Mouse (Mus musculus) embryonic facial prominence, embryonic 10.5 days (tissue): Measurements from ENCODE around the gene Lpcat1. TPM values are rescaled to one million over a fixed set of nuclear protein-coding genes. Genes with fewer than 3 reads are reported as not detected.

Experiments used
- DNase-seq: peaks from one replicate; pipeline ENCODE4 v3.0.0-alpha.2; 2017; ENCODE audit warnings: low spot score
- H3K27ac ChIP-seq: fragments of 300-500 bp; sonication (generic); replicated peaks from 2 replicates; pipeline ENCODE4 v1.5.1; 2016; ENCODE audit warnings: mild to moderate bottlenecking
- H3K27me3 ChIP-seq: fragments of 300-500 bp; sonication (generic); replicated peaks from 2 replicates; pipeline ENCODE4 v1.6.1; 2016; ENCODE audit warnings: low read depth, mild to moderate bottlenecking; ENCODE audit not compliant: poor library complexity, severe bottlenecking
- H3K36me3 ChIP-seq: fragments of 300-500 bp; sonication (generic); replicated peaks from 2 replicates; pipeline ENCODE4 v1.6.1; 2016; ENCODE audit warnings: mild to moderate bottlenecking, moderate library complexity
- H3K4me1 ChIP-seq: fragments of 300-500 bp; sonication (generic); 2 replicates; pipeline ENCODE4 v1.6.1; 2016
- H3K4me3 ChIP-seq: fragments of 300-500 bp; sonication (generic); 2 replicates; pipeline ENCODE4 v1.5.1; 2016; ENCODE audit warnings: mild to moderate bottlenecking, moderate library complexity
- H3K9me3 ChIP-seq: fragments of 300-500 bp; sonication (generic); 2 replicates; pipeline ENCODE4 v1.6.1; 2016; ENCODE audit warnings: mild to moderate bottlenecking
- WGBS: fragments of 180-500 bp; shearing (Covaris S2); methylation state at CpG from one replicate; pipeline ENCODE4 v1.1.7; 2016; 5-methylcytosine and 5-hydroxymethylcytosine counted together
- polyA plus RNA-seq: library from polyadenylated mRNA; unstranded; fragments of >200 nt; fragmentation: Nextera tagmentation; extraction: Ambion mirVana; gene quantifications from 2 replicates; pipeline ENCODE4 v1.2.1, GENCODE M21; 2016

The Lpcat1 gene
- polyA plus RNA-seq, 1 experiment from 2014 or later = 59.4 TPM

DNA sequence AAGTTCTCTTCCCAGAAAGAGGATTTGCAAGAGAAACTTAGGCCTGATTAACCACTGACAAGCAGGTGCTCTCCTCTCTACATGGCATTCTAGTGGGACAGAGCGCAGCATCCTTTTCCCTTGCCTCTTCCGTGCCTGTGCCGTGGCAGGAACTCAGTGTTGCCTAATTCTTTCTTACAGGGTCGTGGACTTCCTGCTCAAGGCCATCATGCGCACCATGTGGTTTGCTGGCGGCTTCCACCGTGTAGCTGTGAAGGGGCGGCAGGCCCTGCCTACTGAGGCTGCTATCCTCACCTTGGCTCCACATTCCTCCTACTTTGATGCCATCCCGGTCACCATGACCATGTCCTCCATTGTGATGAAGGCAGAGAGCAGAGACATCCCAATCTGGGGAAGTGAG, 21.7 kb downstream of the Lpcat1 start:
- H3K9me3 ChIP-seq = peaks cover 5% of the 10 kb centered on the region; the same call in 1 of the 2 replicates
- 0 out of 2 replicates have a peak, but pooled peaks cover 5% of the 10 kb centered on the region for H3K4me1 ChIP-seq
- H3K36me3 ChIP-seq = peaks cover 97% of the 10 kb centered on the region
- 91% methylated on average over 9 of the region's 9 CpGs for WGBS
- H3K4me3 ChIP-seq = no peak overlapping the region
- H3K27me3 ChIP-seq = no peaks in the 10 kb centered on the region
- H3K27ac ChIP-seq = no peak overlapping the region
- no peak for DNase-seq

DNA sequence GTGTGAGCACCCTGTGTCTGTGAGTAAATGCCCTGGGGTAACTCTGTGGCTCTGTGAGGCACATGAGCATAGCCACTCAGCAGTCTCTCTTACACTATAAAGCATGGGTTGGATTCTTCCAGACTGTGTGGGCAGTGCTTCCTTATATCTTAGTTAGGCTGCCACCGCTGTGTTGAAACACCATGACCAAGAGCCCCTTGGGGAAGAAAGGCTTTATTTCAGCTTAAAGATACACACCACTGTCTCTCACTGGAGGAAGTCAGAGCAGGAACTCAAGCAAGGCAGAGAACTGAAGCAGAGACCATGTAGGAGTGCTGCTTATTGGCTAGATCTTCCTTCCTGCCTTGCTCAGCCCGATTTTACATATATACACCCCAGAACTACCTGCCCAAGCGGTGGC, 23.0 kb downstream of the Lpcat1 start:
- Histone ChIP-seq H3K36me3 (peaks cover 97% of the 10 kb centered on the region), H3K4me3 (no peak overlapping the region), H3K4me1 (no peaks in the 10 kb centered on the region), H3K9me3 (peaks cover 5% of the 10 kb centered on the region; the same call in 1 of the 2 replicates), H3K27me3 (no peaks in the 10 kb centered on the region), H3K27ac (no peak overlapping the region)
- DNase-seq = no peak
- WGBS = 90% methylated on average over 3 of the region's 3 CpGs

DNA sequence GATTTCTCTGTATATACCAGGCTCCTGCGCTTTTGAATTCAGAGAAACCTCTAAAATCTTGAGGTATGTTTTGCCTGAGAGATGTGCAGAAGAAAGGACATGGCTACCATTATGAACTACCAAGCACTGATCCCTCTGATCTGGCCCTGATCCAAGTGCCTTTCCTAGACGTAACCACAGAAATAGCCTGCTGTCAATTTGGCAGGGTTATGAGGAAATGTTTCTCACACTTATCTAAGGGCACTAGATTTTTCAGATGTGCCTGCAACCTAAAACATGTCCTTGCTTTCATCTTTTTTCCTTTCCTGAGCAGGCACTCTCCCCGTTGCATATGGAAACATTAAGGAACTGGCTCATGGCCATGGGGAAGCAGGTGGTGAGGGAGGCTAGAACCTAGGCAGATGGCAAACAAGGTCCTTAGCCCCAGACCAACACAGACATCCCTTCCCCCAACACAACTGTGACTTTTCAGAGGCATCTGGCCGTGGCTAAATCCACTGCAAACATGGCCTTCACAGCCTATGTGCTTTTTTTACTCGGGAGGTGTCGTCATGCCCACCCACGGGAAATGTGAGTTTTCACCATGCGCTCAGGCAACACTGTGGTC, 23.7 kb downstream of the Lpcat1 start:
- H3K27me3 ChIP-seq = no peaks in the 10 kb centered on the region
- H3K4me3 ChIP-seq = no peak overlapping the region
- DNase-seq = no peak
- H3K27ac ChIP-seq = no peak overlapping the region
- no peaks in the 10 kb centered on the region for H3K4me1 ChIP-seq
- WGBS = 89% methylated on average over 8 of the region's 8 CpGs
- peaks cover 5% of the 10 kb centered on the region; the same call in 1 of the 2 replicates for H3K9me3 ChIP-seq
- H3K36me3 ChIP-seq = peaks cover 97% of the 10 kb centered on the region

DNA sequence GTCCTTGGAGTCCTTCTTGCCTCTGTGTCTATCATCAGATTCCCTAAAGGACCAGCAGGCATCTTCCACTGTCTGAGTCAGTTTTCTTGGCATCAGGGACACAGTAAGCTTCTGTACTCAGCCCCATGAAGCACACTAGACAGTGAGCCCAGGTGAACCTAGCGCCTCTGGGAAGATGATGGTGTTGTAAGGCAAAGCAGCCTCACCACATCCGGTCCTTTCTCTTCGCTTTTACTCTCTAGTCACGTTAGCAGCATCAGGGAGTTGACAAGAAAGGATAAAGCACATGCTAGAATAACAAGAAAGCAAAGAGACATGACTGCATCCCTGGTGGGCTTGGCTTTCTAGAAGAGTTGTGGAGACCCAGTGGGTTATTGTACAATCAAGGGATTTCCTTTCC, 26.2 kb downstream of the Lpcat1 start:
- no peak overlapping the region for H3K27ac ChIP-seq
- H3K9me3 ChIP-seq = no peaks in the 10 kb centered on the region
- no peak for DNase-seq
- peaks cover 98% of the 10 kb centered on the region for H3K36me3 ChIP-seq
- H3K27me3 ChIP-seq = no peaks in the 10 kb centered on the region
- 93% methylated on average over 4 of the region's 4 CpGs for WGBS
- no peaks in the 10 kb centered on the region for H3K4me1 ChIP-seq
- no peak overlapping the region for H3K4me3 ChIP-seq

DNA sequence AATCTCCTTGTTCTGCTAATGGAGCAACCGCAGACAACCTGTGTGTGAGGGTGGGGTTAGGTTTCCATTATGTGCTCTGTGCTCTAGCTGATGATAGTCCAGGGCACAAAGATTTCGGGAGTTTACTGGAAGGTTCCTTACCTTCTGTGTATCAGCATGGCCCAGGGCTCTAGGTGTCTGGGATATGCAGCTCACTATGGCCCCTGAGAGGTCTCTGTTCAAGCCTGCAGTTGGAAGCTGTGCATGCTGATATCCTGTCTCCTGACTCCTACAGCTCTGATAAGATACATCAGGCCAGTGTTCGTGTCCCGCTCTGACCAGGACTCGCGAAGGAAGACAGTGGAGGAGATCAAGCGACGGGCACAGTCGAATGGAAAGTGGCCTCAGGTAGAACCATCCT, 27.5 kb downstream of the Lpcat1 start:
- 95% methylated on average over 9 of the region's 9 CpGs for WGBS
- H3K36me3 ChIP-seq = peaks cover 99% of the 10 kb centered on the region
- no peak for DNase-seq

DNA sequence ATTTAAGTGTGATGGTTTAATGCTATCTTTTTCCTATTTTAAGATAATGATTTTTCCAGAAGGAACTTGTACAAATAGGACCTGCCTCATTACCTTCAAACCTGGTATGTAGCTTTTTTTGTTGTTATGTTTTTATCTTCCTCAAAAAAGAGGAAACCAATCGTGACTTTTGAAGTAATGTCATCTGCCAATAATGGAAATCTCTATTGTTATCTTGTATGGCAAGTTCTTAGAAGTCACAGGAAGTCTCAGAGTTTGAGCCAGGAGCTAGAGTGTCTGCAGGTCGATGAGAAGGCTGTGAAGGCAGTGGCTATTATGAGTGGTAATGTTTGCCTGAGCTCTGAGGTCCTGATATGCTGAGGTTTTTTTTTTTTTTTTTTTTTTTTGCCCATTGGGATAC, 29.1 kb downstream of the Lpcat1 start:
- 84% methylated on average over 2 of the region's 2 CpGs for WGBS

More for the DNA sequence above, 27.5 kb downstream of the Lpcat1 start:
- no peak overlapping the region for H3K4me3 ChIP-seq
- no peaks in the 10 kb centered on the region for H3K4me1 ChIP-seq
- H3K27ac ChIP-seq = no peak overlapping the region
- H3K27me3 ChIP-seq = no peaks in the 10 kb centered on the region
- H3K9me3 ChIP-seq = no peaks in the 10 kb centered on the region

DNA sequence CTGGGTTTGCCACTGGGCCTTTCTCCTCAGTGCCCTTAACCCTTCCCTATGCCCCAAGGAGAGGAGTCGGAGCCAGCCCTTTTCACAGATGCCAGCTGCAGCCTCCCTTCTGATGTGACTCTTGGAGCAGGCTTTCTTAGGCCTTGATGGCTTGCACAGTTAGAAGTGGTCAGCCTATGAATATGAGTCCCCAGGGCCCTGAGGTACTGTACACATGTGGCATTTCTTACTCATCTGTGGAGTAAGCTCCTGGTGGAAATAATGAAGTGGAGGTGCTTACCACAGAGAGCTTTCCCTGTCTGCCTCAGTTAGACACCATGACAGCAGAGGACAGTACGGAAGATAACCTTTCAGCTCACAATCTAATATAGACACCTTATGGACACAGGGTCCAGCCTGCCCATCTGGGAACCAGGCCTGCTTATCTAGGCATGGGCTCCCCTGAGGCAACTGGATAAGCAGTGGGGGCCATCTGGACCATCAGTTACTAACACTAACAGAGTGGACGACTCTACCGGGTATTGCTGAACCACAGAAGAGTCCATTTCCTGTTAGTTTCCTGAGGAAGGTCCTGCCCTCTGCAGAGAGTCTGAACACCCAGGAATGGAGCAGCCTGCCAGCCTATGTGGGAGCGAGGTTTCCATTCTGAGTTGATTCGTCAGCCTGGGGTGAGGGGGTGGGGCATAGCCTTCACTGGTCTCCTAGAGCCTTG, 33.1 kb downstream of the Lpcat1 start:
- WGBS = 77% methylated on average over 6 of the region's 6 CpGs
- no peaks in the 10 kb centered on the region for H3K9me3 ChIP-seq
- H3K36me3 ChIP-seq = peaks cover 88% of the 10 kb centered on the region
- no peak overlapping the region for H3K27ac ChIP-seq
- H3K4me1 ChIP-seq = no peaks in the 10 kb centered on the region
- H3K27me3 ChIP-seq = no peaks in the 10 kb centered on the region
- no peak overlapping the region for H3K4me3 ChIP-seq
- DNase-seq = no peak

More for the DNA sequence above, 29.1 kb downstream of the Lpcat1 start:
- no peaks in the 10 kb centered on the region for H3K27me3 ChIP-seq
- no peaks in the 10 kb centered on the region for H3K4me1 ChIP-seq
- H3K36me3 ChIP-seq = peaks cover 99% of the 10 kb centered on the region
- H3K9me3 ChIP-seq = no peaks in the 10 kb centered on the region
- no peak for DNase-seq
- H3K4me3 ChIP-seq = no peak overlapping the region
- H3K27ac ChIP-seq = no peak overlapping the region

DNA sequence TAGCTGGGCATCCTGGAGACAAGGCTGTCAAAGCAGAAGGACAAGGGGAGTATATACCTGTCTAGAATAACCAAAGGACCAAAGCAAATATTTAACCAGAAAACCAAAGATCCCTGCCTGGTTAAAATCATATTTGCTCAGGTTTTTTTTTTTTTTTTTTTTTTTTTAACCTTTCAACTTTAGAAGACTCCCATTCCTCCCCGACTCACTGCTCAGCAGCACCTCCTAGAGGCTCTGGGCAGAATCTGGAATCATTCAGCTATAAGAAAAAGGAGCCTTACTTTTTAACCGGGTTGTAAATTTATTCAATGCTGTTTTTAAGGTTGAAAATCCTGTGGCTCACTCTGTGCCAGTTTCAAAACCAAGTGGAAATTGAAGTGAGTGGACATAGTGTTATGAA, 35.7 kb downstream of the Lpcat1 start:
- Histone ChIP-seq H3K27me3 (no peaks in the 10 kb centered on the region), H3K36me3 (peaks cover 87% of the 10 kb centered on the region), H3K27ac (no peak overlapping the region), H3K9me3 (no peaks in the 10 kb centered on the region), H3K4me3 (no peak overlapping the region), H3K4me1 (no peaks in the 10 kb centered on the region)
- no peak for DNase-seq
- 77% methylated on average over 2 of the region's 2 CpGs for WGBS

DNA sequence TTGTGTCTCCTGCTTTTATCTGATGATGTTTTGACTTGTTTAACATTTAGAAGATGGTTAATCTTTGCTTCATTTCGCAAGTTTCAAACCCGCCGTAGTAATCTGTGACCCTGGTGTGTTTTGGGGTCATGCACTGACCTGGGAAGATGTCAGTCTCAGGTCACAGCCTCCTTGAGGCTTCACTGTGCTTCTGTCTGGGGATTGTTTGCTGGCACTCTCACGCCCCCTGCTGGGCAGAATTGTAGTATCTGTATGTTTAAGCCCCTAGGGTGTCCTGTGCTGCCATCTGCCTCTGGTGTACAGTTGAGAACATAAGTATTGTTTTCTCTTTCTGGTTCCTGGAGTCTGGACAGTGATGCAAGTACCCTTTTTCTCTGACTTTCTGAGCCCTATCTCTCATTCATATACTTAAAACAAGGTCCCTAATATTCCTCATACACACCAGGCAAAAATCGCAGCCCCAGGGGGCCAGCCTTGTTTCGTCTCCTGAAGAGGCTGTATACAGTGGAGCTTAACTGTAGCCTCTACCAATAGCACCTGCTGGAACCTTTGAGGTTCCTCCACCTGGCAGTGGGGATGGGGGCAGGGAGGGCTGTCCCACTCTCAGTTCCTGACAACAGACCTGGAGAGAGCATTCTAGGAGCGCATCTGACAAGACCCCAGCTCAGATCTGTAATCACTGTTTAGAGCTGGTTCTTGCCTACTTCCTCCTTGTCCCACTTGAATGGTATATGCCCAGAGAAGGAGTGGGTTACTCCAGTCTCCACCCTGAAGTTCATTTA, 38.9 kb downstream of the Lpcat1 start:
- H3K4me3 ChIP-seq = no peak overlapping the region
- peak; percentile 78 for DNase-seq
- no peaks in the 10 kb centered on the region for H3K9me3 ChIP-seq
- H3K36me3 ChIP-seq = peaks cover 87% of the 10 kb centered on the region
- no peaks in the 10 kb centered on the region for H3K4me1 ChIP-seq
- 60% methylated on average over 7 of the region's 7 CpGs for WGBS
- H3K27ac ChIP-seq = no peak overlapping the region
- H3K27me3 ChIP-seq = no peaks in the 10 kb centered on the region

DNA sequence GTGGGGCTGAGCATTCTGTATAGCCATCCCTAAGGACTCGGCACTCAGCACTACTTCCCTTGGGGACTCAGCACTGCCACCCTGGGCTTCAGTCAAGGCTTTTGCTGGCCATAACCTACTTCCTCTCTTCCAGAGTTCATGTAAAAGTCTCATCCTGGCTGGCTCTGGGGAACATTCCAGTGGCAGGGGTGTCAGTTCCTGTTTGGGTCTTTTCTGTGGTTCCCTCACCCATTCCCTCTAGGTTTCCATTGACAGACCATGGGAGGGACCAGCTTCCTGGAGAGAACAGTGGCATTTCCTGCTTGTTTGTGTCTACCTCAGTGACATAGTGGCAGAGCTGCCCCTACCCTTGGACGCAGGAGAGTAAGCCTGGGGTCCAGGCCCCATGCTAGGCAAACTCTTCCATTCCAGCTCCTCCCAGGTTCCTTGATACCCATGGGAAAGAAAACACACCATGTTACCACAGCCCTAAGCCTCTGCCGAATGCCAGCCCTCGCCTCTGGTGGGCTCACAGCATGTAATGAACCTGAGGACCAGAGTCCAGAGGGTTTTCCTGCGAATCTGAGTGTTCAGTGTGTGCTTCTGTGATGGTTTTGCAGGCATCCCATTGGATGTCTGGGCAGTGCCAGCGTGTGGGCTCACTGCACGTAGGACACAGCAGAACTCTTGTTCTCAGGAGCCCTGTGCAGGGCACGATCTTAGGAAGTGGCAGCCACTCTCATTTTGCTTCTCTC, 42.0 kb downstream of the Lpcat1 start:
- WGBS = 92% methylated on average over 8 of the region's 8 CpGs
- Histone ChIP-seq H3K4me3 (no peak overlapping the region), H3K4me1 (no peaks in the 10 kb centered on the region), H3K36me3 (peaks cover 90% of the 10 kb centered on the region), H3K9me3 (no peaks in the 10 kb centered on the region), H3K27me3 (no peaks in the 10 kb centered on the region), H3K27ac (no peak overlapping the region)
- no peak for DNase-seq

DNA sequence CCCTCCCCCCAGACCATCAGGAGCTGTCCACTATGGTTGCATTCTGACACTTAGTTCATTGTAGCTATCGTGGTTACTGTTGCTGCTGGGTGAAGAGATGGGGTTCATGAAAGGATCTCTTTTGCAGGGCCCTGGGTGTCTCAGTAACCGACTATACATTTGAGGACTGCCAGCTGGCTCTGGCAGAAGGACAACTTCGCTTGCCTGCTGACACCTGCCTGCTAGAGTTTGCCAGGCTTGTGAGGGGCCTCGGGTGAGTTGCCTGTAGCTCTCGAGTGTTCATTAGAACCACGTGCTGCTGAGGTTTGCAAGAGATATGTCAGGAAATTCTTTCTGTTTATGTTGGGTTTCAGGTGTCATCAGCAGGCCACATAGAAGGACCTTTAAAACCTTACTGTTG, 42.9 kb downstream of the Lpcat1 start:
- no peaks in the 10 kb centered on the region for H3K9me3 ChIP-seq
- no peak for DNase-seq
- no peaks in the 10 kb centered on the region for H3K4me1 ChIP-seq
- H3K27ac ChIP-seq = no peak overlapping the region
- H3K4me3 ChIP-seq = no peak overlapping the region
- peaks cover 97% of the 10 kb centered on the region for H3K36me3 ChIP-seq
- H3K27me3 ChIP-seq = no peaks in the 10 kb centered on the region
- 87% methylated on average over 6 of the region's 6 CpGs for WGBS
